Mouse (Mus musculus): ENCODE measurements around the gene Eva1a. TPM values are rescaled to one million over a fixed set of nuclear protein-coding genes. Genes with fewer than 3 reads are reported as not detected.
A peak's percentile ranks its signal among the peaks of the same experiment; 100 is the strongest.

The Eva1a gene
- polyA plus RNA-seq, 1 experiment = 34.3 TPM

DNA sequence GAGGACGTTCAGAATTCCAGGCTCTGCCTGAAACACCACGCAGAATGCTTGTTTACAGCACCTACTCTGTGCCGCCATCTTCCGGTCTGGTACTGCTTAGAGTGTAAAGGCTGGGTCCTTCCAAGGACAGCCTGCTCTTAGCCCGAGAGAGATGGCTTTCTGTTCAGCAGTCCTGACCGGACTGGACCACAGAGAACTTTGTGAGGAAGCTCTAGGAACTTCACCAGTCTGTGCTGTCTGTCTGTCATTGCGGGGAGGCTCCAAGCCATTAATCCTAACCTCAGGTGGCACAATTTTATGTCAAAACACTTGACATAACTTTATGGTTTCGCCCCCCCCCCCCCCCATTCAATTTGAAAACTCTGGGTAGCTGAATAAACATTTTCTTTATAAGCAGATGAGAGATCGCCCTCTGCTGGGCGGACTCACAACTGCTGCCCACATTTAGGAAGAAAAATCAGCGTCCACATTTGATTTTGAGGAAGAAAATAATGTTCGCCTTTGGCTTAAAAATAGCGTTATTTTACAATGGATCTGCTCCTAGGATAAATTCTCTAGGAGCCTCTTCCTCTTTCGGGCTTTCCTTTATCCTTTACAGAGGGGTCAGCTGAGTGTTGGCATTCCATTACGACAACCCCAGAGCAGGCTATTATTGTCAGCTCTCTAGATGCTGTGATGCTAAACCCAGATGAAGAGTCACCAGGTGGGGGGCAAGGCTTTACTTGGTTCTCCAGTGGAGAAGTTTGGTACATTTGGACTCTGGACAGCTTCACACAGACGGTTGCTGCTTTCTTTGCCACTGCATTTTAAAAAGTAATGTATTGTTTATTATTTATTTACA, 78.7 kb downstream of the Eva1a start:
- 15% methylated on average over 16 of the region's 16 CpGs for WGBS
- H3K4me1 ChIP-seq (ENCODE audit: control insufficient read depth, insufficient read depth, low read length) = no peaks in the 10 kb centered on the region
- H3K36me3 ChIP-seq (ENCODE audit: control insufficient read depth, insufficient read depth, low read length) = no peaks in the 10 kb centered on the region
- H3K27me3 ChIP-seq (replicated peaks; ENCODE audit: control insufficient read depth, insufficient read depth, low read length) = no peaks in the 10 kb centered on the region
- peak; percentile 89 for DNase-seq
- TF ChIP-seq CTCF (conservative IDR thresholded peaks at IDR 0.05; ENCODE audit: insufficient read depth, insufficient read length, low read depth, low read length) = peak; percentile 67
- no peak for TF ChIP-seq POLR2A (IDR thresholded peaks at IDR 0.05; ENCODE audit: low read depth, low read length)
- H3K4me3 ChIP-seq (ENCODE audit: insufficient read depth, low read depth, low read length) = peak overlapping the region; percentile 18; the same call in 1 of the 2 replicates
- H3K27ac ChIP-seq (ENCODE audit: insufficient read depth, low read depth, low read length) = no peak overlapping the region

DNA sequence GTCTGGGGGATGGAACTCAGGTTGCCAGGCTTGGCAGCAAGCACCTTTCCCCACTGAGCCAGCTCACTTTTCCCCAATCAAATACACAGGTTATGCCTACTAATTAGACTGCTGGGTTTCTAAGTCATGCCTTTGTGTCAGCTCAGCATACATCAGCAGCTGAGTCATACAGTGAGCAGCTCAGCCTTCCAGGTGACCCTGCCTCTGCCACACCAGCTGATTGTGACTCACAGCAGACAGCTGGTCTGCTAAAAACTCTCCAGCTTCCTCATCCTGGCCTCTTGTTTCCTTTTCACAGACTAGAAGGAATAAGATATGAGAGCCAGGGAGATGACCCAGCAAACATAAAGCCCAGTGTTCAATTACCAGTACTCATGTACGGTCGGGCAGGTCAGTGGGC, 84.3 kb downstream of the Eva1a start:
- DNase-seq = no peak

DNA sequence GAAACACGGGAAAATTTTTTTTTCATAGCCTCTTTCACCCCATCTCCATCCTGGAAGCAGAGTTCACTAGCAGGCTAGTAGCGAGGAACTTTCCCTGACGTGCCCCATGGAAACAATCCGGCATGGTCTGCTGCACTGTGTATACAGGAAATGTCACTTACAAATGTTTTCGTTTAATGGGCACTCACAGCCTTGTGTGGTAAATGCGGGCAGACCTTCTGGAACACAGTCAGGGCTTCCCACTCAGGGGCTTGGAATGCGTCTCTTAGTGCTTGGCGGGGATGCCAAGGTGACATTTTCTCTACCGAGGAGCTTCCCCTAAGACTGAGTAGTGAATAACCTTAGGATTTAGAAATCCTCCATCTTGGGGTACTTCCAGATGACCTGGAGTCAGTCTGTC, 87.0 kb downstream of the Eva1a start:
- WGBS = 32% methylated on average over 9 of the region's 9 CpGs

More for the DNA sequence above, 84.3 kb downstream of the Eva1a start:
- H3K27me3 ChIP-seq (replicated peaks; ENCODE audit: control insufficient read depth, insufficient read depth, low read length) = no peaks in the 10 kb centered on the region
- no peaks in the 10 kb centered on the region for H3K4me1 ChIP-seq (ENCODE audit: control insufficient read depth, insufficient read depth, low read length)
- no peak overlapping the region for H3K27ac ChIP-seq (ENCODE audit: insufficient read depth, low read depth, low read length)
- H3K36me3 ChIP-seq (ENCODE audit: control insufficient read depth, insufficient read depth, low read length) = no peaks in the 10 kb centered on the region
- TF ChIP-seq POLR2A (IDR thresholded peaks at IDR 0.05; ENCODE audit: low read depth, low read length) (no peak), CTCF (conservative IDR thresholded peaks at IDR 0.05; ENCODE audit: insufficient read depth, insufficient read length, low read depth, low read length) (no peak)
- 56% methylated on average over 2 of the region's 2 CpGs for WGBS
- H3K4me3 ChIP-seq (ENCODE audit: insufficient read depth, low read depth, low read length) = no peak overlapping the region

DNA sequence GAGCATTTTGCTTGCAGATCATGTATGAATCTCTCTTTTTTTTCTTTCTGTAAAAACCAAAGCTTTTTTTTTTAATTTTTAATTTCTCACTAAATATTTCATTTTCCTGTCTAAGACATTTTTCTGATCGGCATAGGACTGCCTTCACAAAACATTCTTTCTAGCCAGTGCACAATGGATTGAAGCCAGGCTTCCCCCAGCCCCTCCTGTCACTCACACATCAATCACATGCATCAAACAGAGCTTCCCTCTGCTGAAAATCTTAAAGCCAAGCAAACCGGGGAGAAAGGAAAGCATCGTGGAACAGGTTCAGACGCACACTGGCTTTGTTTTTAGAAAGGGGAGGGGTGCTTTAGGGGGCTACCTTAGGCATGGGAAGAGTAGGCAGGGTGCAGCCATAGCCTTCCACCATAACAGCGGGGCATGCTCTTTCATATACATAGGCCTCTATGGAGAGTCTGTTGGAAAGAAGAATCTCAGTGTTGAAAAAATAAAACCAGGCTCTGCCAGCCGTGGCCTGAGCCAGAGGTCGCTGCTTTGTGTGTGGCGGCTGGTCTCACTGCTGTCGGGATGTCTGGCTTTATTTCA, 88.9 kb downstream of the Eva1a start:
- 58% methylated on average over 9 of the region's 9 CpGs for WGBS
- TF ChIP-seq POLR2A (IDR thresholded peaks at IDR 0.05; ENCODE audit: low read depth, low read length) (no peak), CTCF (conservative IDR thresholded peaks at IDR 0.05; ENCODE audit: insufficient read depth, insufficient read length, low read depth, low read length) (no peak)
- Histone ChIP-seq H3K36me3 (ENCODE audit: control insufficient read depth, insufficient read depth, low read length) (no peaks in the 10 kb centered on the region), H3K4me3 (ENCODE audit: insufficient read depth, low read depth, low read length) (no peak overlapping the region), H3K4me1 (ENCODE audit: control insufficient read depth, insufficient read depth, low read length) (no peaks in the 10 kb centered on the region), H3K27ac (ENCODE audit: insufficient read depth, low read depth, low read length) (no peak overlapping the region), H3K27me3 (replicated peaks; ENCODE audit: control insufficient read depth, insufficient read depth, low read length) (no peaks in the 10 kb centered on the region)
- DNase-seq = no peak

More for the DNA sequence above, 87.0 kb downstream of the Eva1a start:
- Histone ChIP-seq H3K4me1 (ENCODE audit: control insufficient read depth, insufficient read depth, low read length) (no peaks in the 10 kb centered on the region), H3K36me3 (ENCODE audit: control insufficient read depth, insufficient read depth, low read length) (no peaks in the 10 kb centered on the region), H3K4me3 (ENCODE audit: insufficient read depth, low read depth, low read length) (no peak overlapping the region), H3K27me3 (replicated peaks; ENCODE audit: control insufficient read depth, insufficient read depth, low read length) (no peaks in the 10 kb centered on the region), H3K27ac (ENCODE audit: insufficient read depth, low read depth, low read length) (no peak overlapping the region)
- TF ChIP-seq POLR2A (IDR thresholded peaks at IDR 0.05; ENCODE audit: low read depth, low read length) = no peak
- TF ChIP-seq CTCF (conservative IDR thresholded peaks at IDR 0.05; ENCODE audit: insufficient read depth, insufficient read length, low read depth, low read length) = no peak
- peak; percentile 38 for DNase-seq

DNA sequence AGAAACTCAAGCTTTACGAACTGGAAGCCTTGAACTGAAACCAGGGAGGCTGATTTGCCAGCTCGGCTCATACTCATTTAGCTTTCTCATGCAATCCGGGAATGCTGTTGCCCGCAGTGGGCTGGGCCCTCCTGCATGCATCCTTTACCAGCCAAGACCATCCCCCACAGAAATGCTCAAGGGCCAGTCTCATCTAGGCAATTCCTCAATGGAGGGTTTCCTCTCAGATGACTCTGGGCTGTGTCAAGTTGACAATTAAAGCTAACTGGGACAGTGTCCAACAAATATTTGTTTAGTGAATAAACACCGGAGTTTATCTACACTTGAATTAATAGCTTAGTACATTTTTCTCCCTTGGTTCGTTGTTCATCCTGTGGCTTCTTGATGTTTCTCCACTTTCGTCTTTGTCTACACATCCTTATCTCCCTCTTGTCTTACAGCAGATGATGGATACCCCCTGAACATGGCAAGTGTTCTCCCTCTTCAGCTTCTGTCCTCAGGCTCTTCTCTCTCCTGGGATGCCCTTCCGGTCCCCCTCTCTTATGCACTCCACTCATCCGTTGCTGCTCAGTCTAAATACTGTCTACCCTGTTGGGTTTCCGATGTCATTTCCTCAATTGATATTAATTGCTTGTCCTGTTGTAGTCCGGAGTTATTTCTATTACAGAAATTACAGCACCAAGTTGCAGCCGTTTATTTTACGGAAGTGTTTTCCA, 92.2 kb downstream of the Eva1a start:
- Histone ChIP-seq H3K27me3 (replicated peaks; ENCODE audit: control insufficient read depth, insufficient read depth, low read length) (no peaks in the 10 kb centered on the region), H3K4me3 (ENCODE audit: insufficient read depth, low read depth, low read length) (no peak overlapping the region), H3K4me1 (ENCODE audit: control insufficient read depth, insufficient read depth, low read length) (no peaks in the 10 kb centered on the region), H3K36me3 (ENCODE audit: control insufficient read depth, insufficient read depth, low read length) (no peaks in the 10 kb centered on the region), H3K27ac (ENCODE audit: insufficient read depth, low read depth, low read length) (no peak overlapping the region)
- no peak for TF ChIP-seq POLR2A (IDR thresholded peaks at IDR 0.05; ENCODE audit: low read depth, low read length)
- TF ChIP-seq CTCF (conservative IDR thresholded peaks at IDR 0.05; ENCODE audit: insufficient read depth, insufficient read length, low read depth, low read length) = no peak
- no peak for DNase-seq
- WGBS = 41% methylated on average over 13 of the region's 13 CpGs

DNA sequence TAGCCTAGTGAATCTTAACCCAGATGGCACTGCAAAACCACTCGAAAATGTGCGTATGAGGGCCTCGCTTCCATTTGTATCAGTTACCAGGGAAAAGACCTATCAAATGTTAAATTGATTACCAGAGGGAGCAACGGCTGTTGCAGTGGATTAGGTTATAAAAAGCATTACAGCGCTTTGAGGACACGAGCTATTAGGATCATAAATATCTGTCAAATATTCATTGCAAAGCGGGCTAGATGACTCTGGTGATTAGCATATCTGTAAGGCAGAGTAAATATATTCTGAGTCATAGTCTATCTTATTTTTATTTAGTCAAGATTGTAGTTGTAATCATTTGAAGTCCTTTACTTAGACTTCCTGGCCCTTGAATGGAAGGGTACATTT, 92.7 kb downstream of the Eva1a start:
- Histone ChIP-seq H3K4me3 (ENCODE audit: insufficient read depth, low read depth, low read length) (no peak overlapping the region), H3K36me3 (ENCODE audit: control insufficient read depth, insufficient read depth, low read length) (no peaks in the 10 kb centered on the region), H3K27me3 (replicated peaks; ENCODE audit: control insufficient read depth, insufficient read depth, low read length) (no peaks in the 10 kb centered on the region), H3K27ac (ENCODE audit: insufficient read depth, low read depth, low read length) (no peak overlapping the region), H3K4me1 (ENCODE audit: control insufficient read depth, insufficient read depth, low read length) (no peaks in the 10 kb centered on the region)
- WGBS = 59% methylated on average over 7 of the region's 7 CpGs
- DNase-seq = no peak
- TF ChIP-seq CTCF (conservative IDR thresholded peaks at IDR 0.05; ENCODE audit: insufficient read depth, insufficient read length, low read depth, low read length) (no peak), POLR2A (IDR thresholded peaks at IDR 0.05; ENCODE audit: low read depth, low read length) (no peak)
